Comparison of ENCODE assay signal across 31 mouse cellular contexts in the genomic region with DNA sequence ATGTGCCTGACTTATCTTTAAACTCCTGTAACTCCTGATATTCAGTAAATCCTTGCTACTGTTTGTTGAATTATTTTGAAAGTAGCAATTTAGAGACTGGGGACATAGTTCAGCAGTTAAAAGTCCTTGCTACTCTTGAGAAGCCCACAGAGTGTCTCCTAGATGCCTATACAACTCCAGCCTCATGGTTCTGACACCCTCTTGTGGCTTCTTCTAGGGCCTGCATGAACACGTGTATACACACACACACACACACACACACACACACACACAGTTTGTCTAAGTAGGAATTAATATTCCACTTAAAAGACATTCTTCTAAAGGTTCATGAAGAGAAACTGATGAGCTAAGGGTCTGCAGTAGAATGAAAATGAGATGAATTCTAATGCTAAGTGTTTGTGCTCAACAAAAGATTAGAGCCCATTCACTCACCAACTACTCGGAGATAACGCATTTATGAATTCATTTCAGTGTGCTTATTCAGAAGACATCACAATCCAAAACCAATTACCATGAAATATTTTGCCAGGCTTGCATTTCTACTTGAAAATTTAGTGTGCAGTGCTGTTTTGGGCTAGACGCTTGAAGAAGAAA. TPM values are rescaled to one million over a fixed set of nuclear protein-coding genes. Genes with fewer than 3 reads are reported as not detected.
A peak's percentile ranks its signal among the peaks of the same experiment; 100 is the strongest.
DNase-seq lines count a peak whose midpoint lies in the region; ATAC-seq and TF ChIP-seq lines count a peak whose summit lies in the region.
"Had no signal": no experiment of that assay in that cellular context is flagged by ENCODE, and none has a peak within 500 bp of the region (broad histone marks: within the 10 kb centered on the region; RNA-seq: fewer than 3 reads in every experiment).

No protein-coding gene starts in this region.

- 62% methylated on average over 4 of the region's 4 CpGs for WGBS in forebrain, embryonic 15.5 days
- WGBS in forebrain, embryonic 10.5 days: 97% methylated on average over 4 of the region's 4 CpGs
- WGBS in lung, embryonic 14.5 days: 87% methylated on average over 4 of the region's 4 CpGs
- WGBS in forebrain, postnatal 0 days: 43% methylated on average over 4 of the region's 4 CpGs

- H3K4me2 ChIP-seq in forebrain, embryonic 15.5 days (replicated peaks): no peak overlapping the region
- no peak overlapping the region for H3K4me2 ChIP-seq in lung, embryonic 14.5 days
- H3K4me2 ChIP-seq in forebrain, postnatal 0 days (ENCODE audit: low read depth): no peak overlapping the region
- H3K4me2 ChIP-seq: embryonic facial prominence, embryonic 12.5 days; embryonic facial prominence, embryonic 15.5 days; heart, embryonic 12.5 days; heart, embryonic 15.5 days; hindbrain, embryonic 13.5 days had no signal

- no peaks in the 10 kb centered on the region for H3K9me3 ChIP-seq in forebrain, embryonic 15.5 days
- H3K9me3 ChIP-seq in forebrain, embryonic 10.5 days: no peaks in the 10 kb centered on the region
- H3K9me3 ChIP-seq in lung, embryonic 14.5 days (ENCODE audit: low read depth, low read length): no peaks in the 10 kb centered on the region
- H3K9me3 ChIP-seq in forebrain, postnatal 0 days (ENCODE audit: low read length): no peaks in the 10 kb centered on the region
- H3K9me3 ChIP-seq: embryonic facial prominence, embryonic 12.5 days; embryonic facial prominence, embryonic 15.5 days; heart, embryonic 12.5 days; heart, embryonic 15.5 days; hindbrain, embryonic 10.5 days; hindbrain, embryonic 13.5 days had no signal

- DNase-seq in forebrain, embryonic 10.5 days (ENCODE audit: extremely low spot score, low spot score): no peak
- no peak for DNase-seq in lung, embryonic 14.5 days
- no peak for DNase-seq in lung, postnatal 25 days (ENCODE audit: low spot score)
- peak; percentile 69 for DNase-seq in brain, embryonic 14.5 days (ENCODE audit: low read depth)
- DNase-seq in forebrain, postnatal 0 days: peak; percentile 45
- no peak for DNase-seq in natural killer cell, adult 2 months (ENCODE audit: low spot score in 2 of 2)
- no peak for DNase-seq in left cerebral cortex, postnatal 36 days (ENCODE audit: low spot score in 2 of 2)
- DNase-seq: adrenal gland, postnatal 10 days; adrenal gland, postnatal 36 days; cerebellum, adult 11 months; cerebellum, adult 2 months; cerebellum, adult 9-11 months; cerebellum, postnatal 25 days; gastrocnemius, postnatal 10 days; gastrocnemius, postnatal 36 days; heart, postnatal 10 days; heart, postnatal 36 days; kidney, adult 11 months had no signal

- H3K4me1 ChIP-seq in forebrain, embryonic 15.5 days: peaks cover 11% of the 10 kb centered on the region
- no peaks in the 10 kb centered on the region for H3K4me1 ChIP-seq in forebrain, embryonic 10.5 days
- H3K4me1 ChIP-seq in lung, embryonic 14.5 days (ENCODE audit: insufficient read depth): no peaks in the 10 kb centered on the region
- H3K4me1 ChIP-seq in forebrain, postnatal 0 days (ENCODE audit: insufficient read depth): no peaks in the 10 kb centered on the region
- H3K4me1 ChIP-seq: heart, embryonic 12.5 days; heart, embryonic 15.5 days had no signal

- H3K4me3 ChIP-seq in forebrain, embryonic 15.5 days: no peak overlapping the region
- no peak overlapping the region for H3K4me3 ChIP-seq in forebrain, embryonic 10.5 days
- no peak overlapping the region for H3K4me3 ChIP-seq in lung, embryonic 14.5 days (ENCODE audit: low read depth, low read length)
- H3K4me3 ChIP-seq in forebrain, postnatal 0 days (ENCODE audit: low read depth, low read length): no peak overlapping the region
- H3K4me3 ChIP-seq: embryonic facial prominence, embryonic 12.5 days; embryonic facial prominence, embryonic 15.5 days; heart, embryonic 12.5 days; heart, embryonic 15.5 days; hindbrain, embryonic 10.5 days; hindbrain, embryonic 13.5 days had no signal

- no peak overlapping the region for H3K9ac ChIP-seq in forebrain, embryonic 15.5 days (replicated peaks)
- H3K9ac ChIP-seq in lung, embryonic 14.5 days: no peak overlapping the region
- no peak overlapping the region for H3K9ac ChIP-seq in forebrain, postnatal 0 days
- H3K9ac ChIP-seq: embryonic facial prominence, embryonic 12.5 days; embryonic facial prominence, embryonic 15.5 days; heart, embryonic 12.5 days; heart, embryonic 15.5 days; hindbrain, embryonic 13.5 days had no signal

- TF ChIP-seq CTCF in lung, embryonic 14.5 days (IDR thresholded peaks at IDR 0.05; ENCODE audit: low read depth): peak; percentile 19; the same call in 1 of the 2 replicates
- no peak for TF ChIP-seq CTCF in brain, embryonic 14.5 days (IDR thresholded peaks at IDR 0.05; ENCODE audit: borderline replicate concordance, extremely low read depth, insufficient read depth, insufficient read length)
- TF ChIP-seq CTCF in forebrain, postnatal 0 days (IDR thresholded peaks at IDR 0.05; ENCODE audit: low read depth): peak; percentile 44

- ATAC-seq in forebrain, embryonic 15.5 days (replicated peaks): peak; percentile 71
- ATAC-seq in lung, embryonic 14.5 days (ENCODE audit: insufficient read depth): no peak
- ATAC-seq in forebrain, postnatal 0 days: peak; percentile 88
- ATAC-seq: activated CD4-positive, CD25-positive, alpha-beta regulatory T cell, adult 4 months; CD4-positive, CD25-positive, alpha-beta regulatory T cell, adult 4 months had no signal

- TF ChIP-seq POLR2A in brain, embryonic 14.5 days (IDR thresholded peaks at IDR 0.05; ENCODE audit: borderline replicate concordance, extremely low read depth, insufficient read depth, insufficient read length, poor library complexity, severe bottlenecking): no peak

- no peak overlapping the region for H3K27ac ChIP-seq in forebrain, embryonic 15.5 days (replicated peaks)
- no peak overlapping the region for H3K27ac ChIP-seq in forebrain, embryonic 10.5 days
- H3K27ac ChIP-seq in lung, embryonic 14.5 days (ENCODE audit: low read depth): no peak overlapping the region
- H3K27ac ChIP-seq in forebrain, postnatal 0 days (ENCODE audit: low read depth, low read length): no peak overlapping the region
- H3K27ac ChIP-seq: embryonic facial prominence, embryonic 12.5 days; embryonic facial prominence, embryonic 15.5 days; heart, embryonic 15.5 days; hindbrain, embryonic 10.5 days; hindbrain, embryonic 13.5 days had no signal

- no peaks in the 10 kb centered on the region for H3K36me3 ChIP-seq in forebrain, embryonic 15.5 days
- no peaks in the 10 kb centered on the region for H3K36me3 ChIP-seq in forebrain, embryonic 10.5 days (replicated peaks)
- H3K36me3 ChIP-seq in lung, embryonic 14.5 days (ENCODE audit: insufficient read depth): no peaks in the 10 kb centered on the region
- no peaks in the 10 kb centered on the region for H3K36me3 ChIP-seq in forebrain, postnatal 0 days (ENCODE audit: insufficient read depth)
- H3K36me3 ChIP-seq: embryonic facial prominence, embryonic 12.5 days; embryonic facial prominence, embryonic 15.5 days; heart, embryonic 12.5 days; heart, embryonic 15.5 days; hindbrain, embryonic 10.5 days; hindbrain, embryonic 13.5 days had no signal

- H3K27me3 ChIP-seq in forebrain, embryonic 15.5 days: no peaks in the 10 kb centered on the region
- H3K27me3 ChIP-seq in forebrain, embryonic 10.5 days (ENCODE audit: poor library complexity, severe bottlenecking): no peaks in the 10 kb centered on the region
- no peaks in the 10 kb centered on the region for H3K27me3 ChIP-seq in lung, embryonic 14.5 days (ENCODE audit: insufficient read depth, low read length)
- no peaks in the 10 kb centered on the region for H3K27me3 ChIP-seq in forebrain, postnatal 0 days (ENCODE audit: insufficient read depth, low read length)
- H3K27me3 ChIP-seq: embryonic facial prominence, embryonic 12.5 days; embryonic facial prominence, embryonic 15.5 days; heart, embryonic 12.5 days; hindbrain, embryonic 13.5 days had no signal

- intact Hi-C loops in left cerebral cortex, postnatal 36 days (cut with DNase I): no loop called here

RNA-seq across cellular contexts. Expression of a gene that starts 28.2 kb away (rescaled TPM):
- polyA plus RNA-seq in forebrain, embryonic 15.5 days (2015; fragmentation: Nextera tagmentation; extraction: Ambion mirVana): 3.3 TPM in 2 replicates
- 2.4 and 2.5 TPM in 2 replicates for polyA plus RNA-seq in forebrain, embryonic 10.5 days (2016; fragmentation: Nextera tagmentation; extraction: Ambion mirVana)
- polyA plus RNA-seq in lung, embryonic 14.5 days (2014; fragmentation: Nextera tagmentation; extraction: Ambion mirVana): 0.72 and 1.1 TPM in 2 replicates
- polyA plus RNA-seq in brain, embryonic 14.5 days (2012; rRNA removed): 2.3 and 2.7 TPM in 2 replicates
- 2.9 and 3.7 TPM in 2 replicates for total RNA-seq in forebrain, postnatal 0 days (2014; rRNA removed)
- polyA plus RNA-seq in forebrain, postnatal 0 days (2015; fragmentation: Nextera tagmentation; extraction: Ambion mirVana): 4.0 and 5.7 TPM in 2 replicates
- total RNA-seq in left cerebral cortex, postnatal 36 days (2021): under 1 TPM; 0.20 to 0.48 TPM
- total RNA-seq: gastrocnemius, adult 18-20 months; gastrocnemius, postnatal 10 days; gastrocnemius, postnatal 36 days; granulocyte monocyte progenitor cell, adult 5-6 weeks; heart, adult 8-10 months; heart, postnatal 10 days; heart, postnatal 36 days; MEL had no signal
- polyA plus RNA-seq: activated CD4-positive, CD25-positive, alpha-beta regulatory T cell, adult 4 months; CD4-positive, CD25-positive, alpha-beta regulatory T cell, adult 4 months; heart, embryonic 12.5 days had no signal

Comparison
In these comparisons a context has a peak if more than half of its experiments do, and no peak if none do; other contexts are left out.
1. DNase-seq: peak in brain, embryonic 14.5 days (single experiment) and forebrain, postnatal 0 days (single experiment); none in forebrain, embryonic 10.5 days (single experiment), lung, embryonic 14.5 days (single experiment), lung, postnatal 25 days (single experiment), natural killer cell, adult 2 months (0 of 2) and left cerebral cortex, postnatal 36 days (0 of 2).